Mouse (Mus musculus) MEL (cell line): ENCODE measurements around the gene Mapk8ip1. TPM values are rescaled to one million over a fixed set of nuclear protein-coding genes. Genes with fewer than 3 reads are reported as not detected.

Experiments used
- DNase-seq: peaks from one replicate; pipeline ENCODE4 v3.0.0; 2011; ENCODE audit warnings: low read depth, low spot score
- H3K27ac ChIP-seq: 2 replicates; pipeline ENCODE4 v1.5.1; 2012; ENCODE audit warnings: low read depth, mild to moderate bottlenecking, control low read depth, low read length, moderate library complexity; ENCODE audit not compliant: control insufficient read depth
- H3K27me3 ChIP-seq, 2 experiments: fragments of 150-350 bp in 1 of 2; sonication (generic) in 1 of 2; 2 replicates each; pipeline ENCODE4 v1.6.1; 2012; ENCODE audit warnings: low read length in 2 of 2, mild to moderate bottlenecking in 2 of 2, improper control_type of control experiment in 1 of 2, moderate library complexity in 1 of 2; ENCODE audit not compliant: insufficient read depth in 2 of 2, control insufficient read depth in 1 of 2
- H3K36me3 ChIP-seq, 2 experiments: 2 replicates each; pipeline ENCODE4 v1.6.1; 2012 to 2014; ENCODE audit warnings: low read length in 2 of 2, improper control_type of control experiment in 1 of 2, inconsistent platforms in 1 of 2, mild to moderate bottlenecking in 1 of 2; ENCODE audit not compliant: insufficient read depth in 2 of 2, control insufficient read depth in 1 of 2
- H3K4me1 ChIP-seq, 2 experiments: fragments of 150-350 bp in 1 of 2; sonication (generic) in 1 of 2; 2 replicates each; pipeline ENCODE4 v1.6.1; 2012; ENCODE audit warnings: low read length in 2 of 2, improper control_type of control experiment in 1 of 2, mild to moderate bottlenecking in 1 of 2; ENCODE audit not compliant: insufficient read depth in 2 of 2, control insufficient read depth in 1 of 2
- H3K4me3 ChIP-seq, 2 experiments: fragments of 150-350 bp in 1 of 2; sonication (generic) in 1 of 2; 2 replicates each; pipeline ENCODE4 v1.5.1; 2012; ENCODE audit warnings: low read depth in 2 of 2, low read length in 2 of 2, mild to moderate bottlenecking in 2 of 2, moderate library complexity in 2 of 2, control low read depth in 1 of 2, improper control_type of control experiment in 1 of 2; ENCODE audit not compliant: control insufficient read depth in 1 of 2, insufficient read depth in 1 of 2
- H3K79me2 ChIP-seq: 2 replicates; pipeline ENCODE4 v1.6.1; 2012; ENCODE audit warnings: mild to moderate bottlenecking, low read length, moderate library complexity; ENCODE audit not compliant: control insufficient read depth, poor library complexity, insufficient read depth
- H3K9ac ChIP-seq: 2 replicates; pipeline ENCODE4 v1.6.1; 2012; ENCODE audit warnings: low read depth, mild to moderate bottlenecking, control low read depth, low read length, moderate library complexity; ENCODE audit not compliant: control insufficient read depth, poor library complexity, severe bottlenecking
- H3K9me3 ChIP-seq: fragments of 150-350 bp; sonication (generic); replicated peaks from 2 replicates; pipeline ENCODE4 v1.6.1; 2012; ENCODE audit warnings: mild to moderate bottlenecking, low read length, improper control_type of control experiment, moderate library complexity; ENCODE audit not compliant: insufficient read depth
- E2F4 ChIP-seq: IDR thresholded peaks from 2 replicates; pipeline ENCODE4 v1.6.1; 2011; ENCODE audit warnings: low read depth, low read length, improper control_type of control experiment, borderline replicate concordance
- GABPA ChIP-seq: IDR thresholded peaks from 2 replicates; pipeline ENCODE4 v1.6.1; 2012; ENCODE audit warnings: low read depth, mild to moderate bottlenecking, inconsistent platforms, low read length, improper control_type of control experiment, moderate library complexity
- GATA1 ChIP-seq: IDR thresholded peaks from 2 replicates; pipeline ENCODE4 v1.6.1; 2011; ENCODE audit warnings: low read depth, low read length, improper control_type of control experiment
- HCFC1 ChIP-seq: IDR thresholded peaks from 2 replicates; pipeline ENCODE4 v1.6.1; 2012; ENCODE audit warnings: low read depth, mild to moderate bottlenecking, inconsistent platforms, low read length, improper control_type of control experiment, moderate library complexity
- MEF2A ChIP-seq: IDR thresholded peaks from 2 replicates; pipeline ENCODE4 v1.6.1; 2014; ENCODE audit warnings: low read depth, mild to moderate bottlenecking, inconsistent platforms, low read length, improper control_type of control experiment; ENCODE audit not compliant: poor library complexity, insufficient replicate concordance, severe bottlenecking; ENCODE audit errors: extremely low read depth
- MXI1 ChIP-seq: IDR thresholded peaks from 2 replicates; pipeline ENCODE4 v1.6.1; 2011; ENCODE audit warnings: mild to moderate bottlenecking, low read depth, low read length, improper control_type of control experiment
- NELFE ChIP-seq: IDR thresholded peaks from 2 replicates; pipeline ENCODE4 v1.6.1; 2011; ENCODE audit warnings: low read depth, low read length, improper control_type of control experiment
- POLR2A ChIP-seq, 2 experiments: IDR thresholded peaks; 2 replicates each; pipeline ENCODE4 v1.6.1; 2011 to 2012; ENCODE audit warnings: low read length in 2 of 2, mild to moderate bottlenecking in 2 of 2, control low read depth in 1 of 2, improper control_type of control experiment in 1 of 2, low read depth in 1 of 2, moderate library complexity in 1 of 2; ENCODE audit not compliant: control insufficient read depth in 1 of 2, insufficient read depth in 1 of 2, poor library complexity in 1 of 2
- POLR2AphosphoS2 ChIP-seq: IDR thresholded peaks from 2 replicates; pipeline ENCODE4 v1.6.1; 2011; ENCODE audit warnings: low read length, improper control_type of control experiment
- RCOR1 ChIP-seq: IDR thresholded peaks from 2 replicates; pipeline ENCODE4 v1.6.1; 2012; ENCODE audit warnings: low read depth, mild to moderate bottlenecking, inconsistent platforms, low read length, improper control_type of control experiment
- SIN3A ChIP-seq: IDR thresholded peaks from 2 replicates; pipeline ENCODE4 v1.6.1; 2012; ENCODE audit warnings: low read length, improper control_type of control experiment, inconsistent platforms
- TAL1 ChIP-seq: IDR thresholded peaks from 2 replicates; pipeline ENCODE4 v1.6.1; 2012; ENCODE audit warnings: mild to moderate bottlenecking, inconsistent platforms, low read length, moderate library complexity, mixed read lengths
- TBP ChIP-seq: IDR thresholded peaks from 2 replicates; pipeline ENCODE4 v1.8.0; 2011; ENCODE audit warnings: low read depth, low read length, improper control_type of control experiment
- USF1 ChIP-seq: IDR thresholded peaks from 2 replicates; pipeline ENCODE4 v1.6.1; 2014; ENCODE audit warnings: low read depth, mild to moderate bottlenecking, inconsistent platforms, low read length, improper control_type of control experiment, moderate library complexity
- USF2 ChIP-seq, 2 experiments: IDR thresholded peaks; 2 replicates each; pipeline ENCODE4 v1.6.1; 2011 to 2012; ENCODE audit warnings: improper control_type of control experiment in 2 of 2, low read length in 2 of 2, borderline replicate concordance in 1 of 2, inconsistent platforms in 1 of 2, low read depth in 1 of 2, mild to moderate bottlenecking in 1 of 2; ENCODE audit not compliant: insufficient read depth in 1 of 2
- ZKSCAN1 ChIP-seq: IDR thresholded peaks from 2 replicates; pipeline ENCODE4 v1.6.1; 2012; ENCODE audit warnings: low read depth, mild to moderate bottlenecking, inconsistent platforms, low read length, improper control_type of control experiment, moderate library complexity
- ZMIZ1 ChIP-seq: IDR thresholded peaks from 2 replicates; pipeline ENCODE4 v1.6.1; 2012; ENCODE audit warnings: low read depth, mild to moderate bottlenecking, inconsistent platforms, low read length, improper control_type of control experiment, moderate library complexity
- polyA plus RNA-seq, 2 experiments: library from polyadenylated mRNA; stranded (reverse) in 1 of 2; unstranded in 1 of 2; fragments of >175 nt in 1 of 2; fragments of >200 nt in 1 of 2; gene quantifications; 2 replicates each; pipeline versions ENCODE4 v1.2.1 to v1.2.4; 2012; ENCODE audit warnings: low replicate concordance in 2 of 2, low read depth in 1 of 2; ENCODE audit not compliant: insufficient read length in 2 of 2, insufficient read depth in 1 of 2, missing spikeins in 1 of 2
- total RNA-seq: library from RNA; depleted of rRNA; stranded (reverse); fragments of 300-350 nt; gene quantifications from 2 replicates; pipeline ENCODE4 v1.2.3, GENCODE M21; 2012

The Mapk8ip1 gene
- total and polyA plus RNA-seq, 3 experiments = 2.5 to 3.8 TPM; not detected in 1

- no peak for TF ChIP-seq MEF2A
- TF ChIP-seq MXI1 = peak; percentile 81
- TF ChIP-seq, all 39 proteins: peak for 16
Measured at GRCm38 (mm10) chr2:92375099-92375623, 25.9 kb downstream of the Mapk8ip1 start (continued).

GRCm38 (mm10) chr2:92374514-92374913 is 26.5 kb downstream of the Mapk8ip1 start, which contains the start of the genes Pex16 and Large2:
TSS of gene Pex16 (plus strand) at chr2:92374676.
TSS of gene Large2 (minus strand) at chr2:92374869.
- peak within 1 kb of the TSS; percentile 81 for H3K9ac ChIP-seq
- H3K79me2 ChIP-seq = peaks cover 5% of the 10 kb centered on the region
- no peaks in the 10 kb centered on the region for H3K36me3 ChIP-seq
- peak within 1 kb of the TSS; percentile 72 to 84 for H3K4me3 ChIP-seq
- no peaks in the 10 kb centered on the region for H3K27me3 ChIP-seq
- peaks cover 0 to 12% of the 10 kb centered on the region in 2 experiments; a peak in 2 of 4 replicates for H3K4me1 ChIP-seq
- no peak for TF ChIP-seq TAL1
- peak; percentile 62 for TF ChIP-seq NELFE
- TF ChIP-seq MXI1 = peak; percentile 36; the same call in 1 of the 2 replicates
- 0 out of 2 replicates have a peak, but pooled peaks have one; percentile 36 for TF ChIP-seq TBP
- TF ChIP-seq POLR2A (IDR thresholded peaks at IDR 0.05; ENCODE audit: control insufficient read depth in 1 of 2, insufficient read depth in 1 of 2, low read depth in 1 of 2, low read length in 2 of 2, poor library complexity in 1 of 2) = peak; percentile 11 to 33; a peak in 1 of 4 replicates
- no peak for TF ChIP-seq RCOR1
- DNase-seq = peak; percentile 83
- peak within 1 kb of the TSS; percentile 68 for H3K27ac ChIP-seq
- no peaks in the 10 kb centered on the region for H3K9me3 ChIP-seq

- H3K36me3 ChIP-seq = no peaks in the 10 kb centered on the region
- H3K4me3 ChIP-seq = no peak overlapping the region
- TF ChIP-seq GATA1 (no peak), GABPA (no peak), HCFC1 (no peak), MXI1 (no peak), USF1 (no peak), SIN3A (no peak), E2F4 (no peak), POLR2AphosphoS2 (no peak), ZMIZ1 (no peak), USF2 (IDR thresholded peaks at IDR 0.05; ENCODE audit: borderline replicate concordance in 1 of 2, insufficient read depth in 1 of 2, low read depth in 1 of 2, low read length in 2 of 2) (no peak), ZKSCAN1 (no peak)
- H3K9ac ChIP-seq = no peak overlapping the region
- H3K27ac ChIP-seq = no peak overlapping the region
- H3K9me3 ChIP-seq = no peaks in the 10 kb centered on the region
- no peaks in the 10 kb centered on the region for H3K27me3 ChIP-seq
- peaks cover 5% of the 10 kb centered on the region for H3K79me2 ChIP-seq
- DNase-seq = no peak
- peaks cover 0 to 12% of the 10 kb centered on the region in 2 experiments; a peak in 2 of 4 replicates for H3K4me1 ChIP-seq
Measured at GRCm38 (mm10) chr2:92373437-92373813, 27.6 kb downstream of the Mapk8ip1 start.
